Mouse (Mus musculus): ENCODE data around the gene Fbp1. TPM values are rescaled to one million over a fixed set of nuclear protein-coding genes. Genes with fewer than 3 reads are reported as not detected.

Gene Fbp1
- polyA plus RNA-seq, 1 experiment from 2014 or later, result 2.1 TPM

- H3K36me3 ChIP-seq (ENCODE audit: control insufficient read depth, insufficient read depth, low read length), result no peaks in the 10 kb centered on the region
- peak; percentile 58; the same call in 1 of the 2 replicates for ATAC-seq (ENCODE audit: low read depth)
- H3K9ac ChIP-seq (ENCODE audit: low read length), result no peak overlapping the region
- H3K4me2 ChIP-seq (ENCODE audit: low read depth, low read length), result no peak overlapping the region
- 7% methylated on average over 5 of the region's 5 CpGs for WGBS
- H3K27ac ChIP-seq (ENCODE audit: low read length), result no peak overlapping the region
- no peaks in the 10 kb centered on the region for H3K9me3 ChIP-seq (ENCODE audit: control insufficient read depth, low read length)
- no peak overlapping the region for H3K4me3 ChIP-seq (ENCODE audit: low read length)
- no peaks in the 10 kb centered on the region for H3K27me3 ChIP-seq (ENCODE audit: control insufficient read depth, insufficient read depth, low read depth, low read length)
- H3K4me1 ChIP-seq (replicated peaks; ENCODE audit: control insufficient read depth, insufficient read depth, low read length), result no peaks in the 10 kb centered on the region
Measured at GRCm38 (mm10) chr13:62877247-62877646, 10.8 kb downstream of the Fbp1 start.

- no peaks in the 10 kb centered on the region for H3K27me3 ChIP-seq (ENCODE audit: control insufficient read depth, insufficient read depth, low read depth, low read length)
- no peak for ATAC-seq (ENCODE audit: low read depth)
- H3K4me1 ChIP-seq (replicated peaks; ENCODE audit: control insufficient read depth, insufficient read depth, low read length), result no peaks in the 10 kb centered on the region
- WGBS, result 66% methylated on average over 1 of the region's 1 CpGs
- no peak overlapping the region for H3K9ac ChIP-seq (ENCODE audit: low read length)
- no peak overlapping the region for H3K4me2 ChIP-seq (ENCODE audit: low read depth, low read length)
- no peak overlapping the region for H3K27ac ChIP-seq (ENCODE audit: low read length)
- no peaks in the 10 kb centered on the region for H3K9me3 ChIP-seq (ENCODE audit: control insufficient read depth, low read length)
- H3K4me3 ChIP-seq (ENCODE audit: low read length), result no peak overlapping the region
- H3K36me3 ChIP-seq (ENCODE audit: control insufficient read depth, insufficient read depth, low read length), result no peaks in the 10 kb centered on the region
Measured at GRCm38 (mm10) chr13:62876111-62876510, 12.0 kb downstream of the Fbp1 start.

GRCm38 (mm10) chr13:62872252-62872651 lies 15.8 kb downstream of the Fbp1 start:
- no peaks in the 10 kb centered on the region for H3K4me1 ChIP-seq (replicated peaks; ENCODE audit: control insufficient read depth, insufficient read depth, low read length)
- H3K27ac ChIP-seq (ENCODE audit: low read length), result no peak overlapping the region
- no peaks in the 10 kb centered on the region for H3K36me3 ChIP-seq (ENCODE audit: control insufficient read depth, insufficient read depth, low read length)
- no peak overlapping the region for H3K4me2 ChIP-seq (ENCODE audit: low read depth, low read length)
- no peaks in the 10 kb centered on the region for H3K27me3 ChIP-seq (ENCODE audit: control insufficient read depth, insufficient read depth, low read depth, low read length)
- no peak overlapping the region for H3K4me3 ChIP-seq (ENCODE audit: low read length)
- no peak for ATAC-seq (ENCODE audit: low read depth)
- H3K9ac ChIP-seq (ENCODE audit: low read length), result no peak overlapping the region
- H3K9me3 ChIP-seq (ENCODE audit: control insufficient read depth, low read length), result no peaks in the 10 kb centered on the region
- WGBS, result 41% methylated on average over 3 of the region's 3 CpGs

- H3K4me3 ChIP-seq (ENCODE audit: low read length), result no peak overlapping the region
- H3K36me3 ChIP-seq (ENCODE audit: control insufficient read depth, insufficient read depth, low read length), result no peaks in the 10 kb centered on the region
- H3K27me3 ChIP-seq (ENCODE audit: control insufficient read depth, insufficient read depth, low read depth, low read length), result no peaks in the 10 kb centered on the region
- no peaks in the 10 kb centered on the region for H3K9me3 ChIP-seq (ENCODE audit: control insufficient read depth, low read length)
- no peak for ATAC-seq (ENCODE audit: low read depth)
- H3K27ac ChIP-seq (ENCODE audit: low read length), result no peak overlapping the region
- H3K4me2 ChIP-seq (ENCODE audit: low read depth, low read length), result no peak overlapping the region
- 66% methylated on average over 2 of the region's 2 CpGs for WGBS
- H3K4me1 ChIP-seq (replicated peaks; ENCODE audit: control insufficient read depth, insufficient read depth, low read length), result no peaks in the 10 kb centered on the region
- no peak overlapping the region for H3K9ac ChIP-seq (ENCODE audit: low read length)
Measured at GRCm38 (mm10) chr13:62870605-62871004, 17.5 kb downstream of the Fbp1 start.

GRCm38 (mm10) chr13:62866817-62867216 lies 21.3 kb downstream of the Fbp1 start:
- Histone ChIP-seq H3K36me3 (ENCODE audit: control insufficient read depth, insufficient read depth, low read length) (no peaks in the 10 kb centered on the region), H3K9ac (ENCODE audit: low read length) (no peak overlapping the region), H3K4me3 (ENCODE audit: low read length) (no peak overlapping the region), H3K4me1 (replicated peaks; ENCODE audit: control insufficient read depth, insufficient read depth, low read length) (peaks cover 13% of the 10 kb centered on the region), H3K9me3 (ENCODE audit: control insufficient read depth, low read length) (no peaks in the 10 kb centered on the region), H3K4me2 (ENCODE audit: low read depth, low read length) (no peak overlapping the region), H3K27ac (ENCODE audit: low read length) (peak overlapping the region; percentile 5; the same call in 1 of the 2 replicates), H3K27me3 (ENCODE audit: control insufficient read depth, insufficient read depth, low read depth, low read length) (no peaks in the 10 kb centered on the region)
- ATAC-seq (ENCODE audit: low read depth), result peak; percentile 82
- 53% methylated on average over 4 of the region's 4 CpGs for WGBS

GRCm38 (mm10) chr13:62865651-62866315 lies 22.3 kb downstream of the Fbp1 start:
- WGBS, result 49% methylated on average over 11 of the region's 11 CpGs
- peaks cover 13% of the 10 kb centered on the region for H3K4me1 ChIP-seq (replicated peaks; ENCODE audit: control insufficient read depth, insufficient read depth, low read length)
- H3K9me3 ChIP-seq (ENCODE audit: control insufficient read depth, low read length), result no peaks in the 10 kb centered on the region
- no peak for ATAC-seq (ENCODE audit: low read depth)
- H3K9ac ChIP-seq (ENCODE audit: low read length), result no peak overlapping the region
- H3K27ac ChIP-seq (ENCODE audit: low read length), result no peak overlapping the region
- no peaks in the 10 kb centered on the region for H3K36me3 ChIP-seq (ENCODE audit: control insufficient read depth, insufficient read depth, low read length)
- no peak overlapping the region for H3K4me2 ChIP-seq (ENCODE audit: low read depth, low read length)
- no peak overlapping the region for H3K4me3 ChIP-seq (ENCODE audit: low read length)
- no peaks in the 10 kb centered on the region for H3K27me3 ChIP-seq (ENCODE audit: control insufficient read depth, insufficient read depth, low read depth, low read length)

GRCm38 (mm10) chr13:62863771-62864170 lies 24.3 kb downstream of the Fbp1 start:
- H3K4me1 ChIP-seq (replicated peaks; ENCODE audit: control insufficient read depth, insufficient read depth, low read length), result peaks cover 13% of the 10 kb centered on the region
- 61% methylated on average over 6 of the region's 6 CpGs for WGBS
- no peak overlapping the region for H3K4me2 ChIP-seq (ENCODE audit: low read depth, low read length)
- H3K9ac ChIP-seq (ENCODE audit: low read length), result no peak overlapping the region
- no peaks in the 10 kb centered on the region for H3K9me3 ChIP-seq (ENCODE audit: control insufficient read depth, low read length)
- H3K36me3 ChIP-seq (ENCODE audit: control insufficient read depth, insufficient read depth, low read length), result no peaks in the 10 kb centered on the region
- ATAC-seq (ENCODE audit: low read depth), result no peak
- no peaks in the 10 kb centered on the region for H3K27me3 ChIP-seq (ENCODE audit: control insufficient read depth, insufficient read depth, low read depth, low read length)
- no peak overlapping the region for H3K4me3 ChIP-seq (ENCODE audit: low read length)
- no peak overlapping the region for H3K27ac ChIP-seq (ENCODE audit: low read length)

- no peaks in the 10 kb centered on the region for H3K36me3 ChIP-seq (ENCODE audit: control insufficient read depth, insufficient read depth, low read length)
- H3K27me3 ChIP-seq (ENCODE audit: control insufficient read depth, insufficient read depth, low read depth, low read length), result no peaks in the 10 kb centered on the region
- 59% methylated on average over 3 of the region's 3 CpGs for WGBS
Measured at GRCm38 (mm10) chr13:62862875-62863274, 25.2 kb downstream of the Fbp1 start.

GRCm38 (mm10) chr13:62860068-62860467 lies 28.0 kb downstream of the Fbp1 start:
- no peak overlapping the region for H3K27ac ChIP-seq (ENCODE audit: low read length)
- H3K36me3 ChIP-seq (ENCODE audit: control insufficient read depth, insufficient read depth, low read length), result no peaks in the 10 kb centered on the region
- no peak overlapping the region for H3K4me2 ChIP-seq (ENCODE audit: low read depth, low read length)
- no peaks in the 10 kb centered on the region for H3K9me3 ChIP-seq (ENCODE audit: control insufficient read depth, low read length)
- peaks cover 20% of the 10 kb centered on the region for H3K4me1 ChIP-seq (replicated peaks; ENCODE audit: control insufficient read depth, insufficient read depth, low read length)
- WGBS, result 89% methylated on average over 4 of the region's 4 CpGs
- H3K4me3 ChIP-seq (ENCODE audit: low read length), result no peak overlapping the region
- ATAC-seq (ENCODE audit: low read depth), result no peak
- no peak overlapping the region for H3K9ac ChIP-seq (ENCODE audit: low read length)
- H3K27me3 ChIP-seq (ENCODE audit: control insufficient read depth, insufficient read depth, low read depth, low read length), result no peaks in the 10 kb centered on the region

More at GRCm38 (mm10) chr13:62862875-62863274, 25.2 kb downstream of the Fbp1 start:
- Histone ChIP-seq H3K4me1 (replicated peaks; ENCODE audit: control insufficient read depth, insufficient read depth, low read length) (peaks cover 20% of the 10 kb centered on the region), H3K9ac (ENCODE audit: low read length) (no peak overlapping the region), H3K27ac (ENCODE audit: low read length) (no peak overlapping the region), H3K4me3 (ENCODE audit: low read length) (no peak overlapping the region), H3K9me3 (ENCODE audit: control insufficient read depth, low read length) (no peaks in the 10 kb centered on the region), H3K4me2 (ENCODE audit: low read depth, low read length) (no peak overlapping the region)
- no peak; the same call in 1 of the 2 replicates for ATAC-seq (ENCODE audit: low read depth)
